Mouse (Mus musculus) kidney, adult 2 months (tissue): ENCODE results near the gene 1700028P14Rik.

Experiments used
- CTCF ChIP-seq: fragments of 200-500 bp; conservative IDR thresholded peaks from 2 replicates; pipeline ENCODE4 v1.5.1; 2011; ENCODE audit warnings: low read depth, mild to moderate bottlenecking, control low read depth, low read length, moderate library complexity, mixed read lengths; ENCODE audit not compliant: insufficient read depth, insufficient read length
- POLR2A ChIP-seq: fragments of 200-500 bp; IDR thresholded peaks from one replicate; pipeline ENCODE4 v1.6.1; 2011; ENCODE audit warnings: low read depth, low read length, control low read depth

- TF ChIP-seq POLR2A (no peak), CTCF (no peak)
Observed at GRCm38 (mm10) chr19:23697861-23698260, 45.2 kb upstream of the 1700028P14Rik start.
